Mouse (Mus musculus): ENCODE measurements around the gene Bcl6b. TPM values are rescaled to one million over a fixed set of nuclear protein-coding genes. Genes with fewer than 3 reads are reported as not detected.
A peak's percentile ranks its signal among the peaks of the same experiment; 100 is the strongest.

The Bcl6b gene
- total RNA-seq, 4 experiments from 2014 or later: 5.9 to 22.0 (median 17.3) TPM

Small RNAs within 50 kb of the gene (microRNA-seq; reads per million reads assigned to microRNA genes)
- gene Mir195a (3,635 reads per million, percentile 91 among the genes with 10 or more reads in this experiment), gene Mir497 (not detected), gene Mir497b (not detected)

Other genes with a start within 250 kb of the Bcl6b start
- 100 to 1,000 TPM; 144 to 172 (median 168) TPM for gene Ctdnep1, start 248.6 kb downstream of the Bcl6b start, total RNA-seq (2022)
- 10 to 100 TPM; 41.7 to 57.3 (median 48.1) TPM for gene Elp5, start 247.3 kb downstream of the Bcl6b start, total RNA-seq (2022)
- 100 to 1,000 TPM; 287 to 342 (median 325) TPM for gene Gabarap, start 238.7 kb downstream of the Bcl6b start, total RNA-seq (2022)
- 10 to 100 TPM; 21.0 to 24.9 (median 23.6) TPM for gene Phf23, start 234.0 kb downstream of the Bcl6b start, total RNA-seq (2022)
- 1 to 10 TPM; 4.0 to 6.4 (median 5.1) TPM for gene Dvl2, start 229.2 kb downstream of the Bcl6b start, total RNA-seq (2022)
- gene Acadvl, start 214.4 kb downstream of the Bcl6b start, total RNA-seq (2022): 1,000 to 10,000 TPM; 1,233 to 1,415 (median 1,285) TPM
- gene Dlg4, start 212.9 kb downstream of the Bcl6b start, total RNA-seq (2022): 1 to 10 TPM; 3.9 to 6.3 (median 5.2) TPM
- not detected for gene Asgr1, start 175.7 kb downstream of the Bcl6b start, total RNA-seq (2022)
- under 1 TPM in 1 of 4 experiments, not detected in 3; 0.34 TPM for gene Asgr2, start 137.2 kb downstream of the Bcl6b start, total RNA-seq (2022)
- gene Mgl2, start 99.5 kb downstream of the Bcl6b start, total RNA-seq (2022): 1 to 10 TPM; 2.6 to 4.5 (median 3.2) TPM
- 1 to 10 TPM; 1.7 to 4.2 (median 3.2) TPM for gene Clec10a, start 73.6 kb downstream of the Bcl6b start, total RNA-seq (2022)
- 1 to 10 TPM in 1 of 4 experiments, under 1 TPM in 3; 0.38 to 2.8 (median 0.68) TPM for gene Slc16a11, start 17.0 kb downstream of the Bcl6b start, total RNA-seq (2022)
- 1 to 10 TPM; 2.5 to 3.6 (median 3.4) TPM for gene Slc16a13, start 8.7 kb downstream of the Bcl6b start, total RNA-seq (2022)
- 10 to 100 TPM; 22.2 to 31.6 (median 29.0) TPM for gene 0610010K14Rik, start 8.1 kb upstream of the Bcl6b start, total RNA-seq (2022)
- gene Gm21988, start 10.0 kb upstream of the Bcl6b start, total RNA-seq (2022): 1 to 10 TPM; 1.2 to 2.7 (median 2.4) TPM
- 100 to 1,000 TPM in 2 of 4 experiments, 10 to 100 TPM in 2; 91.2 to 119 (median 96.3) TPM for gene Rnasek, start 10.0 kb upstream of the Bcl6b start, total RNA-seq (2022)
- gene Alox12, start 25.6 kb upstream of the Bcl6b start, total RNA-seq (2022): 1 to 10 TPM; 2.6 to 4.0 (median 3.1) TPM
- gene Alox12e, start 92.8 kb upstream of the Bcl6b start, total RNA-seq (2022): not detected
- 10 to 100 TPM in 1 of 4 experiments, 1 to 10 TPM in 1, under 1 TPM in 2; 0.25 to 79.7 (median 1.2) TPM for gene Alox15, start 122.2 kb upstream of the Bcl6b start, total RNA-seq (2022)
- 10 to 100 TPM; 19.1 to 23.0 (median 20.6) TPM for gene Pelp1, start 180.2 kb upstream of the Bcl6b start, total RNA-seq (2022)
- gene Arrb2, start 202.8 kb upstream of the Bcl6b start, total RNA-seq (2022): 10 to 100 TPM in 2 of 4 experiments, 1 to 10 TPM in 2; 9.0 to 10.9 (median 9.9) TPM
- 10 to 100 TPM in 1 of 4 experiments, 1 to 10 TPM in 3; 5.9 to 10.6 (median 6.9) TPM for gene Med11, start 222.1 kb upstream of the Bcl6b start, total RNA-seq (2022)
- gene Zmynd15, start 229.6 kb upstream of the Bcl6b start, total RNA-seq (2022): 1 to 10 TPM; 1.1 to 2.7 (median 1.9) TPM
- 10 to 100 TPM in 1 of 4 experiments, 1 to 10 TPM in 3; 8.4 to 10.3 (median 9.6) TPM for gene Cxcl16, start 230.2 kb upstream of the Bcl6b start, total RNA-seq (2022)